11 mouse cellular contexts compared by ENCODE assay signal in genomic region chr17:28531946-28532345, GRCm38 (mm10). TPM values are rescaled to one million over a fixed set of nuclear protein-coding genes. Genes with fewer than 3 reads are reported as not detected.
DNase-seq lines count a peak whose midpoint lies in the region; ATAC-seq and TF ChIP-seq lines count a peak whose summit lies in the region.
"Had no signal": no experiment of that assay in that cellular context is flagged by ENCODE, and none has a peak within 500 bp of the region (broad histone marks: within the 10 kb centered on the region; RNA-seq: fewer than 3 reads in every experiment).

No protein-coding gene starts in this region.

- H3K9ac ChIP-seq in kidney, embryonic 16.5 days (replicated peaks; ENCODE audit: low read length): no peak overlapping the region
- H3K9ac ChIP-seq in intestine, embryonic 14.5 days (ENCODE audit: low read length): no peak overlapping the region
- no peak overlapping the region; the same call in 1 of the 2 replicates for H3K9ac ChIP-seq in midbrain, embryonic 13.5 days (replicated peaks)

- no peaks in the 10 kb centered on the region for H3K36me3 ChIP-seq in kidney, embryonic 16.5 days (ENCODE audit: insufficient read depth, low read length)
- no peaks in the 10 kb centered on the region for H3K36me3 ChIP-seq in kidney, adult 2 months (ENCODE audit: control insufficient read depth, insufficient read depth, low read length)
- no peaks in the 10 kb centered on the region for H3K36me3 ChIP-seq in intestine, embryonic 14.5 days (ENCODE audit: control insufficient read depth, insufficient read depth, low read length)
- no peaks in the 10 kb centered on the region for H3K36me3 ChIP-seq in midbrain, embryonic 13.5 days

- H3K9me3 ChIP-seq in kidney, embryonic 16.5 days (ENCODE audit: low read length): no peaks in the 10 kb centered on the region
- H3K9me3 ChIP-seq in intestine, embryonic 14.5 days (ENCODE audit: control insufficient read depth, low read length): no peaks in the 10 kb centered on the region
- H3K9me3 ChIP-seq in midbrain, embryonic 13.5 days: no peaks in the 10 kb centered on the region

- TF ChIP-seq POLR2A in kidney, adult 2 months (IDR thresholded peaks at IDR 0.05; ENCODE audit: low read depth, low read length): no peak
- TF ChIP-seq POLR2A in bone marrow, adult 2 months (IDR thresholded peaks at IDR 0.05; ENCODE audit: borderline replicate concordance, control insufficient read depth, low read depth, low read length): no peak

- ATAC-seq in kidney, embryonic 16.5 days (ENCODE audit: low FRiP score, low TSS enrichment): peak; percentile 69
- ATAC-seq in intestine, embryonic 14.5 days (replicated peaks; ENCODE audit: low FRiP score, low TSS enrichment, low read depth): no peak
- no peak for ATAC-seq in midbrain, embryonic 13.5 days

- no peak for TF ChIP-seq CTCF in kidney, adult 2 months (conservative IDR thresholded peaks at IDR 0.05; ENCODE audit: insufficient read depth, insufficient read length, low read depth, low read length)
- no peak for TF ChIP-seq CTCF in bone marrow, adult 2 months (IDR thresholded peaks at IDR 0.05; ENCODE audit: control insufficient read depth, insufficient read depth, low read length)

- peak overlapping the region; percentile 5; the same call in 1 of the 2 replicates for H3K4me3 ChIP-seq in kidney, embryonic 16.5 days (ENCODE audit: low read length)
- no peak overlapping the region for H3K4me3 ChIP-seq in kidney, adult 2 months (ENCODE audit: insufficient read depth, low read depth, low read length)
- H3K4me3 ChIP-seq in bone marrow, adult 2 months (replicated peaks; ENCODE audit: control insufficient read depth, low read depth, low read length): peak overlapping the region; percentile 31
- H3K4me3 ChIP-seq in intestine, embryonic 14.5 days (ENCODE audit: low read depth, low read length): no peak overlapping the region
- H3K4me3 ChIP-seq in midbrain, embryonic 13.5 days (replicated peaks): no peak overlapping the region
- H3K4me3 ChIP-seq: heart, adult 2 months had no signal

- peaks cover 15% of the 10 kb centered on the region; the same call in 1 of the 2 replicates for H3K4me1 ChIP-seq in kidney, embryonic 16.5 days (ENCODE audit: insufficient read depth, low read length)
- H3K4me1 ChIP-seq in kidney, adult 2 months (ENCODE audit: control insufficient read depth, insufficient read depth, low read length): peaks cover 12% of the 10 kb centered on the region; the same call in 1 of the 2 replicates
- H3K4me1 ChIP-seq in bone marrow, adult 2 months (ENCODE audit: control insufficient read depth, insufficient read depth, low read length): peaks cover 5% of the 10 kb centered on the region
- peaks cover 7% of the 10 kb centered on the region; the same call in 1 of the 2 replicates for H3K4me1 ChIP-seq in intestine, embryonic 14.5 days (replicated peaks; ENCODE audit: control insufficient read depth, insufficient read depth, low read length)
- peaks cover 11% of the 10 kb centered on the region for H3K4me1 ChIP-seq in midbrain, embryonic 13.5 days (replicated peaks)

- 12% methylated on average over 18 of the region's 18 CpGs for WGBS in kidney, embryonic 16.5 days
- WGBS in kidney, adult 2 months: 18% methylated on average over 18 of the region's 18 CpGs
- WGBS in bone marrow, adult 2 months: 36% methylated on average over 18 of the region's 18 CpGs
- 15% methylated on average over 18 of the region's 18 CpGs for WGBS in intestine, embryonic 14.5 days
- 18% methylated on average over 18 of the region's 18 CpGs for WGBS in midbrain, embryonic 13.5 days

- H3K4me2 ChIP-seq in kidney, embryonic 16.5 days (replicated peaks; ENCODE audit: low read depth, low read length): peak overlapping the region; percentile 38
- peak overlapping the region; percentile 14; the same call in 1 of the 2 replicates for H3K4me2 ChIP-seq in intestine, embryonic 14.5 days (ENCODE audit: low read length)
- H3K4me2 ChIP-seq in midbrain, embryonic 13.5 days (replicated peaks): peak overlapping the region; percentile 21; the same call in 1 of the 2 replicates

- no peak overlapping the region for H3K27ac ChIP-seq in kidney, embryonic 16.5 days (ENCODE audit: low read length)
- H3K27ac ChIP-seq in kidney, adult 2 months (ENCODE audit: insufficient read depth, low read depth, low read length): no peak overlapping the region
- H3K27ac ChIP-seq in bone marrow, adult 2 months (ENCODE audit: control insufficient read depth, insufficient read depth, low read depth, low read length, poor library complexity): peak overlapping the region; percentile 61; the same call in 1 of the 2 replicates
- H3K27ac ChIP-seq in intestine, embryonic 14.5 days (ENCODE audit: low read depth): no peak overlapping the region
- no peak overlapping the region for H3K27ac ChIP-seq in midbrain, embryonic 13.5 days
- H3K27ac ChIP-seq: heart, adult 2 months had no signal

- DNase-seq in kidney, adult 2 months: no peak
- DNase-seq in intestine, embryonic 14.5 days (ENCODE audit: low spot score): no peak
- DNase-seq in natural killer cell, adult 2 months (ENCODE audit: low spot score in 2 of 2): no peak
- no peak for DNase-seq in ovary, postnatal 14 days (ENCODE audit: low spot score)
- DNase-seq in cerebellum, postnatal 10 days: no peak
- DNase-seq: cerebellum, adult 8-10 months; heart, adult 2 months; spleen, adult 18-20 months had no signal

- H3K27me3 ChIP-seq in kidney, embryonic 16.5 days (ENCODE audit: insufficient read depth, low read length): no peaks in the 10 kb centered on the region
- H3K27me3 ChIP-seq in kidney, adult 2 months (replicated peaks; ENCODE audit: control insufficient read depth, insufficient read depth, low read length): no peaks in the 10 kb centered on the region
- H3K27me3 ChIP-seq in intestine, embryonic 14.5 days (replicated peaks; ENCODE audit: control insufficient read depth, insufficient read depth, low read length): no peaks in the 10 kb centered on the region
- peaks cover 27% of the 10 kb centered on the region for H3K27me3 ChIP-seq in midbrain, embryonic 13.5 days

RNA-seq across cellular contexts. Expression of gene Armc12, which starts 1.3 kb away (rescaled TPM):
- not detected in 2 replicates for polyA plus RNA-seq in kidney, embryonic 16.5 days (2015; fragmentation: Nextera tagmentation; extraction: Ambion mirVana)
- polyA plus RNA-seq in kidney, adult 2 months (2012; rRNA removed): 0.20 TPM in 1 of 2 replicates, not detected in the other
- not detected in 2 replicates for polyA plus RNA-seq in bone marrow, adult 2 months (2011; ENCODE audit: insufficient read depth, insufficient read length, low replicate concordance, missing spikeins)
- polyA plus RNA-seq in intestine, embryonic 14.5 days (2014; fragmentation: Nextera tagmentation; extraction: Ambion mirVana): not detected in 2 replicates
- polyA plus RNA-seq in midbrain, embryonic 13.5 days (2015; fragmentation: Nextera tagmentation; extraction: Ambion mirVana): not detected in 2 replicates

RNA-seq across cellular contexts. Expression of gene Fkbp5, which starts 14.6 kb away (rescaled TPM):
- 35.5 and 36.0 TPM in 2 replicates for polyA plus RNA-seq in kidney, embryonic 16.5 days (2015; fragmentation: Nextera tagmentation; extraction: Ambion mirVana)
- 13.4 and 14.3 TPM in 2 replicates for polyA plus RNA-seq in kidney, adult 2 months (2012; rRNA removed)
- polyA plus RNA-seq in bone marrow, adult 2 months (2011; ENCODE audit: insufficient read depth, insufficient read length, low replicate concordance, missing spikeins): 29.4 and 48.6 TPM in 2 replicates
- 8.1 and 8.7 TPM in 2 replicates for polyA plus RNA-seq in intestine, embryonic 14.5 days (2014; fragmentation: Nextera tagmentation; extraction: Ambion mirVana)
- 30.0 and 30.9 TPM in 2 replicates for polyA plus RNA-seq in midbrain, embryonic 13.5 days (2015; fragmentation: Nextera tagmentation; extraction: Ambion mirVana)

RNA-seq across cellular contexts. Expression of gene Clpsl2, which starts 17.3 kb away (rescaled TPM):
- not detected in 2 replicates for polyA plus RNA-seq in kidney, embryonic 16.5 days (2015; fragmentation: Nextera tagmentation; extraction: Ambion mirVana)
- not detected in 2 replicates for polyA plus RNA-seq in kidney, adult 2 months (2012; rRNA removed)
- polyA plus RNA-seq in bone marrow, adult 2 months (2011; ENCODE audit: insufficient read depth, insufficient read length, low replicate concordance, missing spikeins): not detected in 2 replicates
- polyA plus RNA-seq in intestine, embryonic 14.5 days (2014; fragmentation: Nextera tagmentation; extraction: Ambion mirVana): not detected in 2 replicates
- polyA plus RNA-seq in midbrain, embryonic 13.5 days (2015; fragmentation: Nextera tagmentation; extraction: Ambion mirVana): not detected in 2 replicates
- polyA plus RNA-seq: heart, adult 2 months had no signal

RNA-seq across cellular contexts. Expression of gene Clps, which starts 28.6 kb away (rescaled TPM):
- polyA plus RNA-seq in kidney, embryonic 16.5 days (2015; fragmentation: Nextera tagmentation; extraction: Ambion mirVana): not detected in 2 replicates
- 0.35 and 2.0 TPM in 2 replicates for polyA plus RNA-seq in kidney, adult 2 months (2012; rRNA removed)
- not detected in 2 replicates for polyA plus RNA-seq in bone marrow, adult 2 months (2011; ENCODE audit: insufficient read depth, insufficient read length, low replicate concordance, missing spikeins)
- 18.6 and 323 TPM in 2 replicates for polyA plus RNA-seq in intestine, embryonic 14.5 days (2014; fragmentation: Nextera tagmentation; extraction: Ambion mirVana)
- polyA plus RNA-seq in midbrain, embryonic 13.5 days (2015; fragmentation: Nextera tagmentation; extraction: Ambion mirVana): 0.66 and 0.71 TPM in 2 replicates

RNA-seq across cellular contexts. Expression of gene Lhfpl5, which starts 43.5 kb away (rescaled TPM):
- 0.61 and 0.89 TPM in 2 replicates for polyA plus RNA-seq in kidney, embryonic 16.5 days (2015; fragmentation: Nextera tagmentation; extraction: Ambion mirVana)
- 0.19 and 0.41 TPM in 2 replicates for polyA plus RNA-seq in kidney, adult 2 months (2012; rRNA removed)
- polyA plus RNA-seq in bone marrow, adult 2 months (2011; ENCODE audit: insufficient read depth, insufficient read length, low replicate concordance, missing spikeins): not detected in 2 replicates
- 1.5 and 2.0 TPM in 2 replicates for polyA plus RNA-seq in intestine, embryonic 14.5 days (2014; fragmentation: Nextera tagmentation; extraction: Ambion mirVana)
- 4.1 and 4.2 TPM in 2 replicates for polyA plus RNA-seq in midbrain, embryonic 13.5 days (2015; fragmentation: Nextera tagmentation; extraction: Ambion mirVana)

Comparison
In these comparisons a context has a peak if more than half of its experiments do, and no peak if none do; other contexts are left out.
1. H3K4me3 ChIP-seq: peak in kidney, embryonic 16.5 days (single experiment) and bone marrow, adult 2 months (single experiment); none in kidney, adult 2 months (single experiment), intestine, embryonic 14.5 days (single experiment) and midbrain, embryonic 13.5 days (single experiment).
2. Peak in every context shown above with its lines, with median percentiles within 50 percentile points of each other: H3K4me2 ChIP-seq.